Mouse (Mus musculus) embryonic fibroblast, embryonic 13.5 days (primary cell): ENCODE data around the gene Sycp2l.

Source experiments
- CTCF ChIP-seq: IDR thresholded peaks from 2 replicates; pipeline ENCODE4 v1.5.1; 2011; ENCODE audit warnings: mild to moderate bottlenecking, control low read depth, low read length, moderate library complexity, borderline replicate concordance; ENCODE audit not compliant: insufficient read depth
- POLR2A ChIP-seq: IDR thresholded peaks from 2 replicates; pipeline ENCODE4 v1.6.1; 2011; ENCODE audit warnings: low read depth, mild to moderate bottlenecking, control low read depth, low read length, moderate library complexity

- TF ChIP-seq CTCF: no peak
- TF ChIP-seq POLR2A: no peak
Measured at GRCm38 (mm10) chr13:41203691-41204090, 89.6 kb downstream of the Sycp2l start.
